Comparison of ENCODE assay signal across 8 mouse cellular contexts in genomic region chr9:65032269-65033108, GRCm38 (mm10). TPM values are rescaled to one million over a fixed set of nuclear protein-coding genes. Genes with fewer than 3 reads are reported as not detected.
DNase-seq lines count a peak whose midpoint lies in the region; ATAC-seq lines count a peak whose summit lies in the region.

Gene Dpp8 (plus strand): TSS chr9:65032414.

- H3K27me3 ChIP-seq in heart, embryonic 13.5 days (replicated peaks): no peaks in the 10 kb centered on the region
- no peaks in the 10 kb centered on the region for H3K27me3 ChIP-seq in liver, embryonic 12.5 days (replicated peaks)
- no peaks in the 10 kb centered on the region for H3K27me3 ChIP-seq in stomach, embryonic 15.5 days (replicated peaks)

- H3K4me3 ChIP-seq in heart, embryonic 13.5 days: peak within 1 kb of the TSS; percentile 70
- peak within 1 kb of the TSS; percentile 99 for H3K4me3 ChIP-seq in liver, embryonic 12.5 days
- H3K4me3 ChIP-seq in stomach, embryonic 15.5 days (replicated peaks): peak within 1 kb of the TSS; percentile 87

- H3K9ac ChIP-seq in heart, embryonic 13.5 days: peak within 1 kb of the TSS; percentile 92
- H3K9ac ChIP-seq in liver, embryonic 12.5 days: peak within 1 kb of the TSS; percentile 99
- peak within 1 kb of the TSS; percentile 95 for H3K9ac ChIP-seq in stomach, embryonic 15.5 days

- ATAC-seq in erythroid progenitor cell, adult 5-6 weeks (replicated peaks; ENCODE audit: low FRiP score, poor library complexity, severe bottlenecking): peak; percentile 96
- peak; percentile 84 for ATAC-seq in heart, embryonic 13.5 days (ENCODE audit: extremely low read depth, insufficient number of reproducible peaks, low FRiP score, low TSS enrichment)
- peak; percentile 93 for ATAC-seq in liver, embryonic 12.5 days
- ATAC-seq in stomach, embryonic 15.5 days (ENCODE audit: insufficient read depth, low FRiP score, low read depth): peak; percentile 92

- H3K4me2 ChIP-seq in heart, embryonic 13.5 days: peak within 1 kb of the TSS; percentile 97
- peak within 1 kb of the TSS; percentile 85 for H3K4me2 ChIP-seq in liver, embryonic 12.5 days
- peak within 1 kb of the TSS; percentile 68 for H3K4me2 ChIP-seq in stomach, embryonic 15.5 days

- H3K9me3 ChIP-seq in heart, embryonic 13.5 days: no peaks in the 10 kb centered on the region
- no peaks in the 10 kb centered on the region for H3K9me3 ChIP-seq in liver, embryonic 12.5 days (replicated peaks)
- no peaks in the 10 kb centered on the region for H3K9me3 ChIP-seq in stomach, embryonic 15.5 days

- under 1% methylated on average over 79 of the region's 85 CpGs for WGBS in heart, embryonic 13.5 days
- under 1% methylated on average over 74 of the region's 85 CpGs for WGBS in liver, embryonic 12.5 days (ENCODE audit: insufficient replicate concordance)
- under 1% methylated on average over 81 of the region's 85 CpGs for WGBS in stomach, embryonic 15.5 days

- peaks cover 20% of the 10 kb centered on the region for H3K4me1 ChIP-seq in heart, embryonic 13.5 days
- peaks cover 31% of the 10 kb centered on the region for H3K4me1 ChIP-seq in liver, embryonic 12.5 days
- peaks cover 6% of the 10 kb centered on the region for H3K4me1 ChIP-seq in stomach, embryonic 15.5 days

- peaks cover 25% of the 10 kb centered on the region for H3K36me3 ChIP-seq in heart, embryonic 13.5 days
- peaks cover 31% of the 10 kb centered on the region for H3K36me3 ChIP-seq in liver, embryonic 12.5 days
- H3K36me3 ChIP-seq in stomach, embryonic 15.5 days: peaks cover 3% of the 10 kb centered on the region; the same call in 1 of the 2 replicates

- DNase-seq in CD4-positive helper T cell, adult 2 months (ENCODE audit: low read depth, low spot score): peak; percentile 95
- DNase-seq in brain, embryonic 18.5 days (ENCODE audit: low read depth, low spot score): peak; percentile 80
- peak; percentile 97 for DNase-seq in kidney, postnatal 10 days
- DNase-seq in natural killer cell, adult 2 months (ENCODE audit: low spot score in 2 of 2): peak; percentile 90 to 92

- peak within 1 kb of the TSS; percentile 90 for H3K27ac ChIP-seq in heart, embryonic 13.5 days (replicated peaks)
- peak within 1 kb of the TSS; percentile 96 for H3K27ac ChIP-seq in liver, embryonic 12.5 days
- peak within 1 kb of the TSS; percentile 85 for H3K27ac ChIP-seq in stomach, embryonic 15.5 days

RNA-seq across cellular contexts. Expression of gene Dpp8, which starts in this region (rescaled TPM):
- 70.3 and 82.6 TPM in 2 replicates for total RNA-seq in erythroid progenitor cell, adult 5-6 weeks (2015; ENCODE audit: low replicate concordance)
- 110 and 113 TPM in 2 replicates for total RNA-seq in erythroid progenitor cell, adult 5-6 weeks (2017; ENCODE audit: low replicate concordance)
- polyA plus RNA-seq in heart, embryonic 13.5 days (2015; fragmentation: Nextera tagmentation; extraction: Ambion mirVana): 26.1 and 28.0 TPM in 2 replicates
- 31.4 and 32.8 TPM in 2 replicates for polyA plus RNA-seq in liver, embryonic 12.5 days (2016; fragmentation: Nextera tagmentation; extraction: Ambion mirVana)
- 32.5 and 39.4 TPM in 2 replicates for polyA plus RNA-seq in stomach, embryonic 15.5 days (2015; fragmentation: Nextera tagmentation; extraction: Ambion mirVana)

Comparison
In these comparisons a context has a peak if more than half of its experiments do, and no peak if none do; other contexts are left out.
1. Peak in every context shown above with its lines: DNase-seq, ATAC-seq, H3K4me3 ChIP-seq and H3K27ac ChIP-seq.